ENCODE assay signal across 12 mouse cellular contexts in genomic region chr16:76239353-76239752, GRCm38 (mm10).
"Had no signal": no experiment of that assay in that cellular context is flagged by ENCODE, and none has a peak within 500 bp of the region (broad histone marks: within the 10 kb centered on the region; RNA-seq: fewer than 3 reads in every experiment).

No protein-coding gene starts in this region.

- DNase-seq: layer of hippocampus, adult 9-11 months; left cerebral cortex, postnatal 4 days; lung, adult 18-20 months; right cerebral cortex, postnatal 4 days; thymus, adult 2 months; thymus, postnatal 25 days had no signal

- H3K9ac ChIP-seq: limb, embryonic 13.5 days; liver, embryonic 14.5 days; midbrain, embryonic 13.5 days; neural tube, embryonic 12.5 days; stomach, embryonic 15.5 days had no signal

- H3K27me3 ChIP-seq: limb, embryonic 13.5 days; midbrain, embryonic 13.5 days; neural tube, embryonic 12.5 days; stomach, embryonic 15.5 days had no signal

- H3K9me3 ChIP-seq: limb, embryonic 13.5 days; midbrain, embryonic 13.5 days; neural tube, embryonic 12.5 days; stomach, embryonic 15.5 days had no signal

- H3K4me3 ChIP-seq: limb, embryonic 13.5 days; midbrain, embryonic 13.5 days; neural tube, embryonic 12.5 days; stomach, embryonic 15.5 days had no signal

- H3K4me2 ChIP-seq: limb, embryonic 13.5 days; midbrain, embryonic 13.5 days; neural tube, embryonic 12.5 days; stomach, embryonic 15.5 days had no signal

- H3K36me3 ChIP-seq: limb, embryonic 13.5 days; midbrain, embryonic 13.5 days; neural tube, embryonic 12.5 days; stomach, embryonic 15.5 days had no signal

- H3K4me1 ChIP-seq: limb, embryonic 13.5 days; midbrain, embryonic 13.5 days; neural tube, embryonic 12.5 days; stomach, embryonic 15.5 days had no signal

- H3K27ac ChIP-seq: limb, embryonic 13.5 days; liver, embryonic 14.5 days; midbrain, embryonic 13.5 days; neural tube, embryonic 12.5 days; stomach, embryonic 15.5 days had no signal

- ATAC-seq: intestine, embryonic 16.5 days; midbrain, embryonic 13.5 days had no signal
